Mouse (Mus musculus) ES-E14 (cell line): ENCODE results near the gene Cd6. TPM values are rescaled to one million over a fixed set of nuclear protein-coding genes. Genes with fewer than 3 reads are reported as not detected.

Experiments used
- DNase-seq: peaks from one replicate; pipeline ENCODE4 v3.0.0-alpha.2; 2013; ENCODE audit warnings: low read depth, low spot score
- H3K27ac ChIP-seq: 2 replicates; pipeline ENCODE4 v1.5.1; 2012; ENCODE audit warnings: low read depth, mild to moderate bottlenecking, low read length, moderate library complexity, mixed read lengths; ENCODE audit not compliant: poor library complexity, insufficient read depth, severe bottlenecking
- H3K36me3 ChIP-seq: 2 replicates; pipeline ENCODE4 v1.6.1; 2012; ENCODE audit warnings: mild to moderate bottlenecking, low read length, moderate library complexity, mixed read lengths; ENCODE audit not compliant: control insufficient read depth, poor library complexity, insufficient read depth, severe bottlenecking
- H3K4me1 ChIP-seq, 2 experiments: fragments of 150-350 bp in 1 of 2; sonication (generic) in 1 of 2; 2 replicates each; pipeline ENCODE4 v1.6.1; 2012; ENCODE audit warnings: low read length in 2 of 2, mild to moderate bottlenecking in 1 of 2, mixed read lengths in 1 of 2; ENCODE audit not compliant: control insufficient read depth in 2 of 2, insufficient read depth in 2 of 2, poor library complexity in 1 of 2
- H3K4me3 ChIP-seq, 2 experiments: fragments of 150-350 bp in 1 of 2; sonication (generic) in 1 of 2; 2 replicates each; pipeline ENCODE4 v1.5.1; 2012; ENCODE audit warnings: low read length in 2 of 2, low read depth in 1 of 2, mild to moderate bottlenecking in 1 of 2, mixed read lengths in 1 of 2; ENCODE audit not compliant: insufficient read depth in 1 of 2, poor library complexity in 1 of 2, severe bottlenecking in 1 of 2
- H3K9ac ChIP-seq: 2 replicates; pipeline ENCODE4 v1.6.1; 2012; ENCODE audit warnings: low read depth, mild to moderate bottlenecking, low read length, mixed read lengths; ENCODE audit not compliant: poor library complexity, insufficient read depth, severe bottlenecking
- H3K9me3 ChIP-seq: fragments of 150-350 bp; sonication (generic); 2 replicates; pipeline ENCODE4 v1.6.1; 2012; ENCODE audit warnings: low read depth, mild to moderate bottlenecking, low read length; ENCODE audit not compliant: control insufficient read depth, insufficient read depth
- CHD2 ChIP-seq: IDR thresholded peaks from 2 replicates; pipeline ENCODE4 v1.6.1; 2014; ENCODE audit warnings: mild to moderate bottlenecking, low read depth, low read length, inconsistent platforms
- HCFC1 ChIP-seq: IDR thresholded peaks from 2 replicates; pipeline ENCODE4 v1.6.1; 2012; ENCODE audit warnings: low read length, inconsistent platforms, borderline replicate concordance; ENCODE audit not compliant: insufficient read depth
- MAFK ChIP-seq: IDR thresholded peaks from 2 replicates; pipeline ENCODE4 v1.6.1; 2014; ENCODE audit warnings: mild to moderate bottlenecking, low read depth, low read length, inconsistent platforms; ENCODE audit not compliant: insufficient read depth
- ZC3H11A ChIP-seq: IDR thresholded peaks from 2 replicates; pipeline ENCODE4 v1.6.1; 2012; ENCODE audit warnings: low read depth, mild to moderate bottlenecking, inconsistent platforms, low read length, borderline replicate concordance
- ZNF384 ChIP-seq: IDR thresholded peaks from 2 replicates; pipeline ENCODE4 v1.6.1; 2012; ENCODE audit warnings: low read depth, low read length, inconsistent platforms
- in situ Hi-C, 2 experiments: fragments of 600-800 bp; cut with MboI; formaldehyde crosslinking; loops; one replicate each; pipeline ENCODE4 v1.15.1; 2025; ENCODE audit warnings: low sequenced_read_pairs in 2 of 2, inconsistent platforms in 1 of 2; ENCODE audit not compliant: unreplicated experiment in 2 of 2
- total RNA-seq: library from RNA; depleted of rRNA; stranded (reverse); fragments of 300-350 nt; gene quantifications from 2 replicates; pipeline ENCODE4 v1.2.3, GENCODE M21; 2012

Gene Cd6
- total RNA-seq, 1 experiment, result 3.4 TPM

DNA sequence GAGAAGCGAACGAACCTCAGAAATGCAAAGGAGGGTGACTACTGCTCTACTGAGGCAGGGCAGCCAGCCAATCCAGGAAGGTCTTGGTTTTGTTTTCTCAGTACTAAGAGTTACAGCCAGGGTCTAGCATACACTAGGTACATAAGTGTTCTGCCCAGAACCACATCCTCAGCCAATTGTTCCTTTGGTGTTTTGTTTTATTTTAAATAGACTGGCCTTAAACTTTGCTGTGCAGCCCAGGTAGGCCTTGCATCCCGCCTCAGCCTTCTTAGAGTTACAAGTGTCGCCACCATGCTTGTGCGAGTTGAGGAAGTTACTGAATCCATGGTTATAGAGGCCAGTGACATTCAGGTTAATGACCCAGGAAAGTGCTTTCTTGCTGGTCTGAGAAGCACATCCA, 16.8 kb downstream of the Cd6 start:
- no peak overlapping the region for H3K27ac ChIP-seq
- H3K36me3 ChIP-seq, result no peaks in the 10 kb centered on the region
- no peak overlapping the region for H3K9ac ChIP-seq
- TF ChIP-seq CHD2, result no peak
- TF ChIP-seq ZC3H11A, result no peak
- no peak for TF ChIP-seq MAFK
- TF ChIP-seq HCFC1, result no peak
- no peak for TF ChIP-seq ZNF384
- in situ Hi-C loops, result no loop called here
- no peaks in the 10 kb centered on the region; a peak in 1 of 4 replicates for H3K4me1 ChIP-seq
- H3K4me3 ChIP-seq, result no peak overlapping the region
- no peak for DNase-seq
- no peaks in the 10 kb centered on the region for H3K9me3 ChIP-seq

DNA sequence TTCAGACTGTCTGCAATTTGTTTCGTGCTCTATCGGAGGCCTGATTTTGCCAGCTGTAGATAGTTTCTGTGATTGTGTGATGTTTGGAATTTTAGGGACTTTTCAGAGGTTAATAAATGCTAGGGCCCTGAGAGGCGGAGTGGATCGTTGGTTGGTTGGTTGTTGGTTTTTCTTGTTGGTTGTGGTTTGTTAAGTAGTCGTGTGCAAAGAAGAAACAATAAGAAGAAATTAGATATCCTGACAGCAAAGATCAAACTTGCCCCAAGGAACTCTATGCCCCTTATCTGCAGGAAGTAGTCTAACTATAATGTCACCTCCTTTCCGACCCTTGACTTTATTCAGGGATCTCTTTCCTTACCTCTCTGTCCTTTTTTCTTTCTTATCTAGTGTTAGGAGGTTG, 18.4 kb downstream of the Cd6 start:
- no peak for DNase-seq
- Histone ChIP-seq H3K9ac (no peak overlapping the region), H3K9me3 (no peaks in the 10 kb centered on the region), H3K4me3 (no peak overlapping the region), H3K4me1 (no peaks in the 10 kb centered on the region), H3K36me3 (no peaks in the 10 kb centered on the region), H3K27ac (no peak overlapping the region)
- TF ChIP-seq MAFK, result no peak
- no peak for TF ChIP-seq CHD2
- TF ChIP-seq ZC3H11A, result no peak
- no peak for TF ChIP-seq HCFC1
- TF ChIP-seq ZNF384, result no peak
- in situ Hi-C loops, result no loop called here

DNA sequence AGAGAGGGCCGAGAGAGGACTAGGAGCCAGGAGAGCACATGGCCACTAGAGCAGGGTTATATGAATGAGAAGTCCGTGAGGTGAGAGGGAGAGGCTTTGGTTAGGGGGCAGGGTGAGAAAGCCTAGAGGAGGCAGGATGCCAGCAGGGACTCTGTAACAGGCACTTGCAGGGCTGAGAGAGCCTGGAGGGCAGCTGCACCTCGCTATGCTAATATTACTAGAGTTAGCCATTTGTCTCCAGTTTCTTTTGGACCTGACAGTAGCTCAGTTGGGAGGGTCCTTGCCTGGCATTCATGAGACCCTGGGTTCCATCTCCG, 19.7 kb downstream of the Cd6 start:
- Histone ChIP-seq H3K36me3 (no peaks in the 10 kb centered on the region), H3K4me3 (no peak overlapping the region), H3K4me1 (no peaks in the 10 kb centered on the region), H3K9ac (no peak overlapping the region), H3K9me3 (no peaks in the 10 kb centered on the region), H3K27ac (no peak overlapping the region)
- TF ChIP-seq ZC3H11A, result no peak
- TF ChIP-seq MAFK, result no peak
- TF ChIP-seq ZNF384, result no peak
- no peak for TF ChIP-seq HCFC1
- TF ChIP-seq CHD2, result no peak
- in situ Hi-C loops, result no loop called here
- DNase-seq, result no peak

DNA sequence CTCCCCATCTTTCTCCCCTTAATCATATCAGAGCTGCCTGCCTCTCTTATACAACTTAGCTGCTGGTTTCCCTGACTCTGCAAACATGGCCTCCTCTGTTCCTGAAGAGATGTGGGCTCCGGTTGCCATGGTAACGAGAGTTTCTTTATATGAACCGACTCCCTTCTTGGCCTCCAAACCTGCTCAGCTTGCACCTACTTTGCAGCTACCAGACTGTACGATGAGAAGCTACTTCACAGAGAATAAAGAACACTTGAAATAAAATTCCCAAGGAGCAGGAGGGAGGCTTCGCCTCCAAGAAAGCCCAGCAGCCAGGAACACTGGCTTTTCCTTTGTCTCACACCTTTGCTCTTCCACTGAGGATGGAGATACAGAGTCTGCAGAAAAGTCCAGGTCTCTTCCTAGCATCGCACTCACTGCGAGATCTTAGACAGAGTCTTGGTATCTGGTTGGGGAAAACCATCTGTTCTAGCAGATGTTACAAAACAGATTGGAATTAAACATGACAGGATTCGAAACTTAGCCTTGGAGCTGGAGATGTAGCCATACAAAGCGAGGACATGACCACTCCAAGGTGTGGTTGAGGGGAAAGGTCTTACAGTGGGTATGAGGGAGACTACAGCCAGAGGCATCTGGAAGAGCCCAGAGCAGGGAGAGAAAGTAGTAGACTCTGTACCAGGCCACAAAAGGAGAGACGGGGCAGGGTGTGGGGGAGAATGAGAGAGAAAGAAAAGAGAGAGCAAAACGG, 20.3 kb downstream of the Cd6 start:
- Histone ChIP-seq H3K9ac (no peak overlapping the region), H3K36me3 (no peaks in the 10 kb centered on the region), H3K27ac (no peak overlapping the region), H3K4me3 (no peak overlapping the region), H3K4me1 (no peaks in the 10 kb centered on the region), H3K9me3 (no peaks in the 10 kb centered on the region)
- TF ChIP-seq MAFK (no peak), HCFC1 (no peak), ZNF384 (no peak), CHD2 (no peak), ZC3H11A (no peak)
- no peak for DNase-seq
- in situ Hi-C loops, result no loop called here
